Mouse (Mus musculus) WW6 (cell line): ENCODE measurements around the gene Tnfsf11.

Experiments
- DNase-seq: peaks from one replicate; pipeline ENCODE4 v3.0.0-alpha.2; 2013; ENCODE audit warnings: low read depth, low spot score

Gene Tnfsf11

DNA sequence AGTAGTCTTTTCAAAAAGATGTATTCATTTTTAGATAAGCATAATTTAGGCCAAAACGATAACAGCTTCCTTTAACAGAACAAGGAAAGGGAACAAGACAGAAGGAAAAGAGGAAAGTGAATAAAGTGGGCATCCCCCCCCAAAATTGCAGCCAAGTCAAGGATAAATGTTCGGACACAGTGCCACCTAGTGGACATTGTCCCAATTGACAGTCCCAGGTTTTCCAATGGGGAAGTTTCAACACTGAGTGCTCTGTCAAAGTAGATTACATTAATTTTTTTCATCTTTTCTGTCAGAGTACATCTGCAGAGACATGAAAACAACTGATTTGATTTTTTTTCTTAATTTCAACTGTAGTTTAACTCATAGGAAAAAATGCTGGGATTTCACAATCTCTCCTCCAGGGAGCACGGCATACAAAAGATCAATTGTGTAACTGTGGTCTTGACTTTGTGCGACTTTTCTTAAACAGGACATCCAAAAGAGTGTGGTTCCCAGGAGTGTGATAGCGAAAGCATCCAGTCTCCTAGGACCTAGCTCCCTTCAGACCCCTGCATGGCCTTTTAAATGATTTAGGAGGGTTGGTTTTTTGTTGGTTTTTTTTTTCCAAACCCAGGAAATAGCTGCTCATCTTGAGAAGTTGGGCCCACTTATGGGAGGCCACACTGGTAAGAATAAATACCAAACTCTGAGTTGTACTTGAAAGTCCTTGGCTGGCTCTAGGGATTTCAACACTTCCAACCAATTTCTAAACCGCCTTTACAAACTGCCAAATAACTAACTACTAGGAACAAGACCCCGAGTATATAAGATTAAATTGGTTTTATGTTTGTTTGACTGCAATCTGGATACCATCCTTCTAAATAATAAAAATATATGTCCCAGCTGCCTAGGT, 19.7 kb downstream of the Tnfsf11 start:
- no peak for DNase-seq

DNA sequence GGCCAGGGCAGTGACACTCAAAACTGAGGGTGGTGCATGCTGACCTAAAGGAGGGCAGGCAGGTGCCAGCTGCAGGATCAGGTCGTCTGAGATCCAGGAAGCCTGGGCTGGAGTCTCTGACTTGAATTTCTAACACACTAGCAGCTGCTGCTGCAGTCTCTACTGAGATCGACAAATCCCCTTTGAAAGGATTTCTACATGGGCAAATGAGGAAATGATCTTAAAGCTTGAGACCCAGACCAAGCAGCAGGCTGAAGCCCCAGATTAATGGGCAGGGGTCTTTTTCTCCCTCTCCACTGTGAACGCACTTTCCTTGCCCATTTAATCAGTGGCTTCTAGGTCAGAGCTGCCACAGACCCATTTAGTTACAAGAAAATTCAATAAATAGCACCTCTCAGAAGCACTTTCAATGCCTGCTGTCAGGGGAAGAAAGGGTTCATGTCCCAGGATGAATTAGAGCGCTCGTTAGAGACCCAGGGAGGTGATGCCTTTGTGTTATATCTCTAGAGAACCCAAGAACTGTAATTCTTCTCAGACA, 21.8 kb downstream of the Tnfsf11 start:
- DNase-seq = no peak

DNA sequence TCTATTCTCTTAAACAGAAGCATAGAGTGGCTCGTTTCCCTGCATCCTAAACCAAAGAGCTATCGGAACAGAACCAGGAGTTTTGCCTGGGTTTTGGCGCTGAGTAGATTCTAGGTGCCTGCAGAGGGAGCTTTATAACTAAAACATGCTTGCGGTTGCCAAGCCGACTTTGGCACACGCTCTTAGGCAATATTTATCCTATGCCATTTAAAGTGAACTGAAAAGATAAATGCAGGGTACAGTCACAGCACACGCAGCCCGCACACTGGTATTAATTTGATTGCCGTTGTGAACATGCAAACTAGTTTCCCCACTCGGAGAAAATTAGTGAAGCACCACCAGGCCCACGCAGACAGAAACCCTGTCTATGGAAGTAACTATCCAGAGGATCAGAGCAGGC, 25.4 kb downstream of the Tnfsf11 start:
- DNase-seq = no peak

DNA sequence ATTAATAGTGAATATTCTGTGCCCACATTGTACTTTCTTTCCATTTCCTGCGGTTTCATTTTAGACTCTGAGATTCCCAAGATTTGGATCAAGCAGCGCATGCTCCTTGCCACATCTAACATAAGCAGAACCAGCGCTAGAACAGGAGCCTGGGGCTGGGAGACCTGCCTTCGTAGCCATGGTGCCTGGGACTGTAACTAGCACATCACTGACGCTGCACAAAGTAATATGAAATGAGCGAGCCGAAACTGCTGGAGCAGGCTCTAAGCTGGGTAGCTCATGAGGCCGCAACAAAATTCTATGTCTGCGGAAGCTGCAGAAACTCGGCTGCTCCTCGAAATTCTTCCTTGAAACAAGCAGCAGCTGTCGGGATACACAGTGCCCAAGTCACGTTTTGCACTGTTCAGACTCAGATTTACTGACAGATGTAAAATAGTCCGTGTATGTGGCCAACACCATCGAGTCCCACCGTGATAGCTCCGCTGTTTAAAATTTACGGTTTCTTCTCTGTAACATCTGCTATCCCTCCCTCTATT, 31.4 kb downstream of the Tnfsf11 start:
- no peak for DNase-seq

DNA sequence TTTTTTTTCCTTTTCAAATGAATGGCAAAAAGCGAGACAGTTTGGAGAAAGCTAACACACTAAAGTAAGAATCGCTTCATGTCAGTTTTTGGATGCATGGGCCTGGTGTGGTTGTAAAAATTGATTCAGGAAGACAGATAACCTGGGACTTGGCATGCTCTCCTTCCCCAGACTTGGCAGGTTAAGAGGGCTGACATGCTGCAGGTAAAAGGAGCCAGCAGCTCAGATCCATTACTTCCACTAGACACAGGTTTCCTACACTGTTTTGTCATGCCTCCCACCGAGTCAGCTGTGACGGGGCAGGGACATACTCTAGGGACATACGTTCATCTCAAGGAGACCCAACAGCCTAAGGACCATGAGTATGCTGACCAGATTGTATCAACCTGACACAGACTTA, 33.0 kb downstream of the Tnfsf11 start:
- no peak for DNase-seq

DNA sequence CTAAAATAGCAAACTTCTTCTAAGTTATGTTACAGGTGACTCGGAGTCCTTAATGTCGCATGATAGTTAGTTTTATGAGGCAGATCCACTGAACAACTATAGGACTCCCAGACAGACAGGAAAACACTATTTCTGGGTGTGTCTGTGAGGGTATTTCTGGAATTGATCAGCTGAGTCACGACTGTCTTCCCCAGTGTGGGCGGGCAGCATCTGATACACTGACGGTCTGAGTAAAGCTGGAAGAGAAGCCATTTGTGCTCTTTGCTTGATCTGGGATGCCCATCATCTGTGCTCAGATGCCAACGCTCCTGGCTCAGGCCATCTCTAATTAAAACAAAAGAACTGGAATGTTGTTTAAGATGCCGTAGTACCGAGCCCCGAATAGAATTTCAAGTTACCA, 33.7 kb downstream of the Tnfsf11 start:
- DNase-seq = no peak

DNA sequence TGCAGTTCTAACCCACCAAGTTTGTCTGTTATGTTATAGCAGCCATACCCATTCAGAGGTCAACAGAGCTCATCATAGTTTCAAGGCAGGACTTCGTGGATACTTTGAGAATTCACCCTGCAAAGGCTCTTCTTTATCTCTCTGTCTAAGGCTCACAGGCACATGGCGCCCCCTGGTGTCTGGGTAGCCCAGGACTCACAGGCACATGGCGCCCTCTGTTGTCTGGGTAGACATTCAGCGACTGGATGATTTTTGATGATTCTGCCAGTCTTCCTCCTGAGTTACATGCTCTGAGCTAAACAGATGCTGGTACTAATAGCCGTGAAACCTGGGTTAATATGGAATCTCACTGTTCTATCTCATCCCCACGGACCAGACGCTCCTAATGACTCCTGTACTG, 34.3 kb downstream of the Tnfsf11 start:
- no peak for DNase-seq

DNA sequence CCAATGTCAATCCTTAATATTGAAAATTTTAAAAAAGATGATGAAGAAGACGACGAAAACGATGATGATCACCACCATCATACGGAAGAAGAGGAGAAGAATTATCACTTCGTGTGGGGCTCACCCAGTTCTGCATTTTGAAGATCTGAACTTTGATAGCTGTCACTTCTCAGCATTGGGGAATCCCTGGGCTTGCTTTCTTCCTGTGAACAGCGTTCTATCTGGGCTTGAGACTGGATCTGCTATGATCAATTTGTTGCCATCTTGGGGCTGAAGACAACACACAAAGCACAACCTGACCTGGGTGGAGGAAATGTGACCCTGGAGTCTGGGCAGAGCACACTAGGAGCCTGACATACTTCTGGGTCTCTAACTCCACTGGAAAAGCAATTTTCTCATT, 43.0 kb downstream of the Tnfsf11 start:
- no peak for DNase-seq

DNA sequence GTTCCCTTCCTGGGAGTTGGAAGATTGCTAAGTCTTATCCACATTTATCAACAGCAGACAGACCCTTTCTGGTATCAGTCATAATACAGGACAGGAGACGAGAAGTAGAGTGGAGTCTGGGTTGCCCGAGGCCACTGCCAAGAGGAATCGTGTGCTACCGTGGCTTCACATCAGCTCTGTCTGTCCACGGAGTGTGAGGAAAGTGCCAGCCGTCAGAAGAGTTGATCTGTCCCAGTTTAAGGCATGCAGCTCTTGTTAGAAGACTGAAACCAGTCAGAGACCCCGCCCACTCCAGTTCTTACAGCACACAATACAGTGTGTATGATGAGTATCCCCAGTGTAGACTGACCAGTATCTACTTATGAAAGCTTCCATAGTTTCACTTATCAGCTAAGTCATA, 45.2 kb downstream of the Tnfsf11 start:
- DNase-seq = no peak

DNA sequence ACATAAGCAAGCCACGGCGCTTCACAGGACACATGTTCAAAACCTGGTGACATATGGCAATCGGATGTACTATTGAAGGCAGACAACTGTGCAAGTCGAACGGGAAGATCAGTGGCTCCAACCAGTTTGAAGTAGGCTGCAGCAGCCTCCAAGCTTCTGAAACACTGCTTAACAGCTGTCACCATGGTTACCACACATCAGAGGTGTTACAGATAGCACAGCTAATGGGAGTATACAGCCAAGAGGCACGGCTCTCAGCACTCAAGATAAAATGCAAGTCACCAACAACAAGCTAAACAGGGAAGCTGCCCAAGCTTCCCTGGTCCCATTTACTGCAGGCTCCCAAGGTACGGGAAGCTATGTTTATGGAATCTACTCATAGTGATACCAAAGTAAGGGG, 46.6 kb downstream of the Tnfsf11 start:
- DNase-seq = no peak

DNA sequence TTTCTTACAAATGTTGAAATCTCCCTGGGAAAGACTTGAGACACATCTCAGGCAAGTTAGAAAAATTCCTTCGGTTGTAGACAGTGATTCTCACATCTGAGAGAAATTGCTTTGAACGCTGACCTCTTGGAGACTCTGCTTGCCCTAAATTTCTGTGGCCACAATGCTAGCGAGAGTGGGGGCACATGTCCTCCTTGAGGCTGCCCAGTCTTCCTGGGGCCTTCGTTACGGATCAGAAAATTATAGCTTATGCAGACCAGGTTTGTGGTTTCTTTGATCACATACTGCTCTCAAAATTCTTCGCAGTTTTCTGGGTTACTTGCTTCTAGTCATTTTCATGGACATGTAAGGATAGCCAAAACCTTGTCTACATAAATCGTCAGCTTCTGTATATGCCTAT, 53.8 kb downstream of the Tnfsf11 start:
- DNase-seq = no peak

DNA sequence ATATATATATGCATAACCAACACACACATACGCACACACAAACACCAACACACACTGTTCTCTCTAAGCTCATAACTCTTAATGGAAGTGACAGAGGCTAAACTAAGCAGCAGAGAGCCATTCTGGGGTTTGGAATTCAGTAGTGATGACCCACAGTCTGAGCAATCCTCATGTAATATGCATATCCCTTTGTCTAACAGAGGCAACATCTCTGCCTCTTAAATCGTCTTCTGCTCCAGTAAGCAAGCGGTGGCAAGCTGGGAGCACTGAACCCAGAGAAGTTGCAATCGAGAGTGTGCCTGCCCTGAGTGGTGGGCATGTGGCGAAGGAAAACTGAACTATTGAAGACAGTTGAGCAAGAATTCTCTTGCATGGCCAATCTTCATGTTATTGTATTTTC, 61.2 kb downstream of the Tnfsf11 start:
- DNase-seq = no peak

DNA sequence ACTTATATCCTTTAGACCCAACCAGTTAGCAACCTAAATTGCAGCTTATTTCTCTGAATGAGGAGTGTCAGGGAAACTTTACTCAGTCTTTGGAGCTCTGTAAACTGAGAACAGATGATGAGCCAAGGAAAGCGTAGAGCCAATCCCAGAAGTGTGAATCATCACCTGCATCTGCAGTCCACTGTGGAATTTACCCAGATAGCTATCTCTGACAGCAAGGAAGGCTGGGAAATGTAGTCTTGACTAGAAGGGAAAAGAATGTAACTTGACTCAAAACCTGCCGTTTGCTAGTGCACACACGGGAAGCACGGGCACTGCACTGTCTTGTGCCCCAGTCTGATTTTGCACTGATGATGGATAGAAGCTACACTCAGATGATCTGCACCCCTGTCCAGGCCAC, 63.0 kb downstream of the Tnfsf11 start:
- no peak for DNase-seq

DNA sequence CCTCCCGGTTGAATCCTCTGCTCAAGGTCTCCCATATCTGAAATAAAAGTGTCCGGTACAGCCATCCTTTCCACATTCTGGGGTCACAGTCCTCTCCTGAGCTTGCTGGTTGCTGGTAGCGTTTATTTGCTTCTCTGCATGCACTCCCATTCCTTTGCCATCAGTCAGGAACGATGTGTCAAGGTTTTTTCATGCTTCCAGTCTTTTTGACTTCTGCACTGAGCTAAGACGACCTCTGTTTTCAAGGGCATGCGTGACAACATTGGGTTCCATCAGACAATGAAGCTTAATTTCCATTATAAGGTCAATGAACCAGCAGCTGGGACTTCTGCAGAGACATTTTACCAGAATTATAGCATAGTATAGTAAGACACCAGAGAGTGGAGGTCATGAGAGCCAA, 68.5 kb downstream of the Tnfsf11 start:
- no peak for DNase-seq

DNA sequence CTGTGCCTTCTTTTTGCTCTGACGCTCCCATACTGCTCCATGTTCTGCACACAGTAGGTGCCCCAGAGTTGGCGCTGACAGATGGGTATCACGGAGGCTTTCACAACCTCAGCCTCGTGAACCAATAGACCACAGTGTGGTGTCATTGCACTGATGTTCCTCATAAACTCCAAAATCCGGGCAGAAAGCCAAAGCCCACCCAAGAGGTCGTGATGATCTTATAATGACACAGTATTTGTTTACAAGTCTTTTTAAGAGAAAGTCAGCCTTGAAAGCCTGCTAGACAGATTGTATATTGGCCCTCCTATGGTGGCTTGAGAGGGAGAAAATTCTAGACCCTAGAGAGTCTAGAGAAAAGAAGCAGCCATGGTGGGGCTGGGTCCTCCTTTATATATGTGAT, 70.6 kb downstream of the Tnfsf11 start:
- DNase-seq = no peak

DNA sequence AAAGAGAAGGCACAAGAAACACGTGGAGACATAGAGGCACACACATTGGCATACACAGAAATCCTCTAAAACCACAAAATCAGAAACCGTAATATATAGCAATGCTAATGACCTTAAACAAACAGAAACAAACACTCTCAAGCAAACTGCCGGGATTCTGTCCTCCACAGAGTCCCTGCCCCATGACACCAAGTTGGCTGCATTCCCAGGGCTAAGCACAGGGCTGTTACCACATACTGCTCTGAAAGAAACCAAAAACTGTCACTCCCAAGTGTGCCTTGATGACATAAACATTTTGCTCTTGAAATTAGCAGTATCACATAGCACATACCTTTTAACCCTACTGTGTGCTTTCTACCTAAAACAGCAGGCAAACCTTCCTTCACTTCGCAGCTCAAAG, 71.7 kb downstream of the Tnfsf11 start:
- DNase-seq = no peak

DNA sequence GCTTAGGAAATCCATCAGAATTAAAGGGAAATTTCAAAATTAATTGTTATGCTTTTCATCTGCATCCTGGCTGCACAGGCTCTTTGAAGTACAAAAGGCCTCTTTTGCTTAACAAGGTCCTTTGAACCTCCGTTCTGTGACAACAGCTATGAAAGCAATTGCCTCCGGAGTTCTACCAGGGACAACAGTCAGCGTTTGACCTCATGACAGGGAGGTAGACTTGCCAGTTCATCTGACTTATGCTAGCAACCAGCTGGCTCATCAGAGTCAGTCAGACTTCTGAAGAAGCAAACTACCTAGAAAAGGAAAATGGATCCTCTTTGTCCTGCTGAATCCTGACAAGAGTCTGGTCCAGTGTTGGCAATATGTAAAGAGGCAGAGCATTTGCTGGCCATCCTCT, 72.5 kb downstream of the Tnfsf11 start:
- DNase-seq = no peak

DNA sequence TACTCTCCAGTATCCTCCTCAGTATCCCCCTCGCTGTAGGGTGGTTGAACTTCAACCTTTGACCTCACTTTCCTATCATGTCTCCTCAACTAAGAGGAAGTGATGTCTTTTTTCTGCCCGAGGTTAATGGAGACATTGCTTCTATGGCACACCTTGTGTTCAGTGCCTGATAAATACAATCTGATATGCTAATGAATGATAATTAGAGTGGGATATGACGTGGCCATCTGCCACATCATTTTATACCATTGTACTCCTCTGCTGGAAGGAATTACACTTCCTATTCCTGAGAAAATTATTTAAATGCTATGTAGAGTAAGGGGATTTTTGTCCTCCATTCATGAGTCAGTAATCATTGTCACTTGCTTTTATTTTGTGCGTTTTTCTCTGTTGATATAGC, 78.8 kb downstream of the Tnfsf11 start:
- DNase-seq = no peak
